Mouse (Mus musculus) E14TG2a.4 (cell line): ENCODE results near the gene Itga6.

Experiments
- CTCF ChIP-seq: conservative IDR thresholded peaks from 2 replicates; pipeline ENCODE4 v1.5.1; 2014; ENCODE audit warnings: low read length
- POU5F1 ChIP-seq: IDR thresholded peaks from 2 replicates; pipeline ENCODE4 v1.6.1; 2014; ENCODE audit warnings: low read length, borderline replicate concordance

GRCm38 (mm10) chr2:71800798-71801197 lies 55.4 kb downstream of the Itga6 start:
- TF ChIP-seq CTCF: no peak
- TF ChIP-seq POU5F1: no peak
